Mouse (Mus musculus) layer of hippocampus, adult 9-11 months (tissue): Measurements from ENCODE around the gene Bclaf3.

Experiments
- DNase-seq: peaks from one replicate; pipeline ENCODE4 v3.0.0; 2022

Bclaf3 gene

DNA sequence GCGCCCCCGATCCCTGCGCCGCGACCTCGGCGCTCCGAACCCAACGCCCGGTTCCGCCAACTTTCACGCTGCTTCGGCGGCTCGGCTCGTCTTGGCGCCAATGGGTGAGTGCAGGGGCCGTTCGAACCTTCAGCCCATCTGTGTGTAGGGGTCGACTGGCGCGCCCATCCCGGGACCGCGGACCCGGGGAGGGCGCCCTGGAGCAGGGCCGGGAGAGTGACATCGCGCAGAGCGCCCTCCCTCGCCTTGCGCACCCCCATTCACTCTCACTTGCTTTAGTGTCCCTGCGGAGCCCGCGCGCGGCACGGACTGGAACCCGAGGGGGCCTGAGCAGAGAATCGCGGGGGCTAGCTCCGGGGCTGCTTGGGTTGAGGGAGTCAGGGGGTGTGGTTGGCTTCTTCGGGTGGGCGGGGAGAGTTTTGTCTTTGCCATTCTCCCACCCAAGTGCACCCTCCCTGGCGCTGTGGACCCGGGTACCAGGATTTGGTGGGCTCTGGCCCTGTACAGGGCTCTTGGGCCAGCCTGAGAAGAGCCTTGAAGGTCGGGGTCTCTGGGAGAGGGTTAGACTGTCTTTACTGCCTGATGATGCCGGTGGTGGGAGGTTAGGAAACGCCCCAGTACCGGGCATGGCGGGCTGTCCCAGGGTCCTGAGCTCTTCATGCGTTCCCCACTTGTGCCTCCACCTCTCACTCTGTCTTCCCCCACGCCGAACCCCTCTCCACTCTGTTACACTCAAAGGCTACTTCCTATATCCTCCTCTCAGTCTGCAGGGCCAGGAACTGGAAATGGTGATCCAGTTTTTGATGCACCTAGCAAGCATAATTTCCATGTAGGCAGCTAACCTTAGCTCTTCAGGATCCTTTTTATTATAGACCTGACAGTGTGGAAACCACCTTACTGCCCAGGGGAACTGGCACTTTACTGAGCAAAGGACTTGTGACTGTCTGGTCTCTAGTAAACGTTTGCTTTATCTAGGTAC is 101.4 kb downstream of the Bclaf3 start:
- DNase-seq = no peak

- no peak for DNase-seq
Observed at GRCm38 (mm10) chrX:159628629-159629028, 102.1 kb downstream of the Bclaf3 start.

GRCm38 (mm10) chrX:159629203-159629602 is 102.7 kb downstream of the Bclaf3 start:
- DNase-seq = no peak

GRCm38 (mm10) chrX:159638500-159639227 is 112.2 kb downstream of the Bclaf3 start:
- DNase-seq = peak; percentile 32

GRCm38 (mm10) chrX:159639991-159640390 is 113.5 kb downstream of the Bclaf3 start:
- no peak for DNase-seq
